Mouse (Mus musculus) left cerebral cortex, postnatal 10 days (tissue): Measurements from ENCODE around the gene Mdga2. TPM values are rescaled to one million over a fixed set of nuclear protein-coding genes. Genes with fewer than 3 reads are reported as not detected.
A peak's percentile ranks its signal among the peaks of the same experiment; 100 is the strongest.

Source experiments
- DNase-seq, 2 experiments: peaks; one replicate each; pipeline ENCODE4 v3.0.0; 2021 to 2022; ENCODE audit warnings: low spot score in 2 of 2, mixed read lengths in 1 of 2; ENCODE audit errors: extremely low spot score in 1 of 2
- intact Hi-C: fragments of 180-260 bp; cut with DNase I; formaldehyde crosslinking; loops from one replicate; pipeline ENCODE4 v1.15.1; 2025
- total RNA-seq, 2 experiments: library from RNA; stranded (reverse); gene quantifications; 2 replicates each; pipeline ENCODE4 v1.2.3; 2021

Gene Mdga2
- total RNA-seq: 10 to 100 TPM; 57.7 to 65.1 TPM

DNA sequence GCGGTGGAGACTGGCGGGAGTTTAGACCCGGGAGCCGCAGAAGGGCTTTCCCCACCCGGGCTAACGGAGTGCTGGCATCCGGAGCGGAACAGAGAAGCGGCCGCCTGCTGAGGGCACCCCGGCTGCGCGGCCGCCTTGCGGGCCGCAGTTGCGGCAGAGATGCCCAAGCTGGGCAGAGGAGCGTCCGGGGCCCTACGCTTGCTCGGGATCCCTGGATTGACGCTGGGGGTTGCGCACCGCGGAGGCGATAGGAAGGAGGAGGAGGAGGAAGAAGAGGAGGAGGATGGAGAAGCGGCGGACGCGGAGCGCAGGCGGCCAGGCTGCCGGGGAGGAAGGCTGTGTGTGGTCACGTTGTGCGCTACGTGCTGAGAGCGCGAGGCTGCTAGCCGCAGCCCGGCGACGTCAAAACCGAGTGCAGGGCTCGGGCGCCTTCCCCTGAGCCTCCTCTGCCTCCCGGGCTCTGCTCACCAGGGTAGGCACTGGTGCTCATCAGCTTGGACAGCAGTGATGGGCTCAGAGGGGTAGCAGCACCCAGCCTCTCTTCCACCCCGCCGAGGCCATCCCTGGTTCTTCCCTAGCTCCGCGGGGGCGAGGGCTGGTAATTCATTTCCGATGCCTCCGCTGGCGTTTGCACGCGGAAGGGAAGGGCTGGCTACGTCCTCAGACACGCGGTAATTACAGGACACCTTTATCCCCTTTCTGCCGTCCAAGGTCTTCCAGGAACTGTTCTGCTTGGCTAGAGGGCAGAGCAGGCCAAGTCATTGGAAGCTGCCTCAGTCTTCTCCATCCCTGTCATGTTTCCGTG lies at the start of gene Mdga2:
TSS of gene Mdga2 (minus strand) at position 329 of the 805 bp plus-strand sequence.
- DNase-seq: peak; percentile 59 to 81
- intact Hi-C loops: loop anchor here (10.0 kb wide), 2 partner anchors 1288 to 1818 kb away; no protein-coding TSS in a partner anchor

DNA sequence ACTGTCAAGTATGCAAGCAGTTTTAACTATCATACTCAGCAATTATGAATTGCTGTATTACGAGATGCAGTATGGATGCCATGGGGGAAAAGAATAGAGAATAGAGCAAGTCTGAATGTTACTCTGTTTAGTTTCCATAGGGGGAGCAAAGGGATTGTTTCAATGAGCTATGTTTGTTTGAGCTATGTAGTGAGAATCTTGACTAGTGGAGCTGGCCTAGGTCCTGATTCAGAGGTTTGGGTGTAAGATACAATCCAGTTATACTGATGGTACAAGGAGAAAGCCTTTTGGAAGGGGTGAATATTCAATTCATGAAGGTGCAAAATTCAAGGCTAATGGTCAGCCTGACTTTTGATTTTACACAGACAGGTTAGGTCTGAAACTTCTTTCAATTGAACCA lies 45.1 kb upstream of the Mdga2 start:
- DNase-seq: no peak
- intact Hi-C loops: no loop called here

DNA sequence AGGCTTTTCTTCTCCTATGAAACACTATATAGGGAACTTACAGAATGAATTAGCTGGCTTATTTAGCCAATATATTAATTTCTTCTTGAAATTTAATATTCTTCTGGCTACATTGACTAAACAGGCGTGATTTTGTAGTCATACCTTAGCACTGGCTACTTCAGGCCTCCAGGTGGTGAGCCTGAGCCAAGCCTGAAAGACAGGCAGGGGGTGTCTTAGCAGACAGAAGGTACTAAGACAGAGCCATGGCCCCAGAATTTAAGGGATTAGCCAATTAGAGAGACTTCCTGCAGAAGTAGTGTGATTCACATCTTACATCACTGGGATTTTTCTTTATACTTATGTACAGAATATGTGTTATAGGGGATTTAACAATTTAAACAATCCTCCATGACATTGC lies 1.2 kb upstream of the Mdga2 start:
- DNase-seq: no peak

DNA sequence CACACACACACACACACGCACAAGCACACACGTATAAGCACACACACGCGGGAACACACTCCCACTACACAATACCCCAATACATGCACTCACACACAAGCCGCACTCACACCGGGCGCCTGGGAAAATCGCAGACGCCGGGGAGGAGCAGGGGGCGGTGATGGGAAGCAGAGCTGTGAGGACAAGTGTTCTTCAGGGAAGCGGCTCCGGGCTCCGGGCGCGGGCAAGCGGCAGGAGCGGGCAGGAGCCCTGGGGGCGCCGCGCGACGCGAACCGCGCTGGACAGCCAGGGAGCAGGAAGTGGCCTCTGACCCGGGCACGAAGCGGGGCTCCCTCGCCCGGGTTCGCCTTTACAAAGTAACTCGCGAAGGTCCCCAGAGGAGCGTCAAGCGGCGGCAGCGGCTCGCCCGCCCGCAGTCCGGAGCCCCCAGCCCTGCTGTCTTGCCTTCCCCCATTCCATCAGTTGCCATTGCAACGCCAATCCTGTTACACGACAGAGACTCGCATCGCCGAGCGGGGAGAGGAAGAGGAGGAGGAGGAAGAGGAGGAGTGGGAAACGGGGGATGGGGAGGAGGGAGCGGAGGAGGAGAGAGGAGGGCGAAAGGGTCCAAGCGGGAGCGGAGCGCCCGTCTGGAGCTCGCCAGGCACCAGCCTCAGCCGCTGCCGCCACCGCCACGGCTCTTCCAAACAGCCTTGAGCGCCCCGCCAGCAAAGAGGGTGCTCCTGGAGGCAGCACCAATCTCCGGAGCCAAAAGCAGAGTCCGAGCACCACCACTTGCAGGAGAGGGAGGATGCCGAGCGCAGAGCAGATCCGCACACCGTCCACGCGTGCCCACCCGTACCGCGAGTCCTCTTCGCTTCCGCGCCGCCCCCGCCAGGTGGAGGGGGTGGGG lies 774 bp downstream of the Mdga2 start:
- intact Hi-C loops: loop anchor here (10.0 kb wide), 2 partner anchors 1287 to 1817 kb away; no protein-coding TSS in a partner anchor
- peak; percentile 49 to 77 for DNase-seq

More for the DNA sequence above, 1.2 kb upstream of the Mdga2 start:
- intact Hi-C loops: loop anchor here (10.0 kb wide), 2 partner anchors 1289 to 1819 kb away; no protein-coding TSS in a partner anchor

DNA sequence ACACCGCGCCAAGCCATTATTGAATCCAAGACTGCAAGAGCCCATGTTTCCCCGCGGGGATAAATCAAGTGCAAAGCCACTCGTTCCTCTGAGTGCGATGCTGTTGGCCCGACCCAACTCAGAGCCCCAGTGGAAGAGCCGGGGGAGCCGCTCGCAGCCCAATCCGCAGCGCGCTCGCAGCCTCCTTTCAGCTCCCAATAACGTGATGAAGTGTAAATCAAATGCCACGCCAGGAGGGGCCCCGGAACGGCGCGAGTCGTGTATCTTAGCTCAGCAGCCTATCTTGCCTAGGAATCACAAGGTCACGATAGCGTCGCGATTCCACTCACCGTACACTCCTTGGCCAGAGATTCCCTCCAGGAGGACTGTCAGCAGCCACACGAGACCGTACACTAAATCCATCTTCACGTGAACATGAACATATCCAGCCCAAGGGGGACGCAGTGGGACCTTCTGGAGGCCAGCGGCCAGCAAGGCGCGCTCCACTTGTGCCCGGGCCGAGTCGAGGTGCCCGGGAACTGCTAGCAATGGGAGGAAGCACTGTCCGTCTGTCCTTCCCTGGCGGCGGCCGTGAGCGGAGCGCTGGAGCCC lies 1.6 kb downstream of the Mdga2 start:
- intact Hi-C loops: loop anchor here (10.0 kb wide), 2 partner anchors 1286 to 1816 kb away; no protein-coding TSS in a partner anchor
- peak; percentile 41 to 69 for DNase-seq

DNA sequence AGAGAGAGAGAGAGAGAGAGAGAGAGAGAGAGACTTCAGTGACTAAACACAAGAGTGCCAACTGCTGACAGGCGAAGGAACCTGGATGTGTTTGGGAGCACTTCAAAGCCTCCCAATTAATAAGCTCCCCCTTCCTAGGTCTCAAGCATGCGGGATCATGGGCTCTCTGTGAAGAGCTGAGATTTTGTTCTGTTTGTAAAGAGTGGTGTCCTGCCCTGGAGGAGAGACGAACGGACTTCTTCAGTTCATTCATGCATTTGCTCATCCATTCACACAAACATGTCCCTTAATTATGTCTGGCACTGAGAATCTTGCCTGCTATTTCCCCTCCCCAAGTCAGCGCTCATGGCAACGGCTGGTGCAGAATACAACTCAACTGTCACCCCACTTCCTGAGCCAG lies 2.3 kb downstream of the Mdga2 start:
- DNase-seq: no peak
- intact Hi-C loops: loop anchor here (10.0 kb wide), 2 partner anchors 1285 to 1815 kb away; no protein-coding TSS in a partner anchor

DNA sequence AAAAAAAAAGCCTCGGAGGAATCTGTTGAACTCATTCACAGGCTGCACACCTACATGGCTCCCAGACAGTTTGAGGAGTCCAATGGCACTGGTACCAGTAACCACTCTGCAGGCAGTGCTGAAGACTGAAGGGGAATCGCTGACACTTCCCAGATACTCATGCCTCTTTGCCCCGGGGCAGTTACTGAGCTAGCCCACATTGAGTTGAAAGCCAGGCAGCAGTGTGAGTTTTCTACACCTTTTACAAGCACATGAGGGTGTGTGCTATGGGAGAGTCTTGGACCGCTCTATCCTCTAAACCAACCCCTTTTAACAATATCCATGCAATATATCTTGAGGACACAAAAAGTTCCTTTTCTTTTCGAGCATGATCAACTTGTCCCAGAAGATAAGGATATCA lies 2.8 kb downstream of the Mdga2 start:
- intact Hi-C loops: no loop called here
- no peak for DNase-seq

DNA sequence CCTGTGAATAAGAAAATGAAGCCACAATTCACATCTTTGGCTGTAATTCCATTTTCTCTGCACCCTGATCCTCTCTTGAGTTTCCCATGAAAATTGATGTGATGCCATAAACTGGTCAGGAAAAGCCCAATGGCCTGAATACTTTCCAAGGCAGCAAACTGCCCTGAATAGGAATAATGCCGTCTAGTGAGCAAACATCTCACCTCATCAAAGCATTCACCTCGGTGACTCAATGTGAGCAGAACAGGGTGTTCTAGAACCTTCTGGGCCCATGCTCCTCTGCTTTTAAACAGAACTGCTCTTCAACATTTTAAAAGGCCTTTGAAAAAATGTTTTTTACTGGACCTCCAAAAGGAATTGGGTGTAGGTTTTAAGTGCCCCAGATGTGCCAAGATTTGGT lies 9.5 kb downstream of the Mdga2 start:
- intact Hi-C loops: no loop called here
- DNase-seq: no peak

DNA sequence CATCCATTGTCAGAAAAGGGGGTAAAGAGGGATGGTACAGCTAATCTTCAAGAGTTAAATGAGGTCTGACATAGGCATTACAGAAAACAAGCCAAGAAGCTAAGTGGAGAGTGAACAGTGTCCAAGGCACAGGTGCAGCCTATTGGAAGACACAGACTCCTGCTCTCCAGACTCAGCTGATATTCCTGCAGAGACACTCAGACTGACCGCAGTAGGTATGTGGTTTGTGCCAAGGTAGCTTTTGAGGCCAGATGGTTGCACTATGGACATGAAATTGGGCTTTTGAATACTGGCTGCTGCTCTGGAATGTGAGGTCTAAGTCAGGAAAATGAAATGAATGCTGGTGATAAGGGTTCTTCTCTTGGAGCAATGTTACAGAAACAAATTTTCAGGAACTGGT lies 44.2 kb downstream of the Mdga2 start:
- no peak for DNase-seq
- intact Hi-C loops: no loop called here

DNA sequence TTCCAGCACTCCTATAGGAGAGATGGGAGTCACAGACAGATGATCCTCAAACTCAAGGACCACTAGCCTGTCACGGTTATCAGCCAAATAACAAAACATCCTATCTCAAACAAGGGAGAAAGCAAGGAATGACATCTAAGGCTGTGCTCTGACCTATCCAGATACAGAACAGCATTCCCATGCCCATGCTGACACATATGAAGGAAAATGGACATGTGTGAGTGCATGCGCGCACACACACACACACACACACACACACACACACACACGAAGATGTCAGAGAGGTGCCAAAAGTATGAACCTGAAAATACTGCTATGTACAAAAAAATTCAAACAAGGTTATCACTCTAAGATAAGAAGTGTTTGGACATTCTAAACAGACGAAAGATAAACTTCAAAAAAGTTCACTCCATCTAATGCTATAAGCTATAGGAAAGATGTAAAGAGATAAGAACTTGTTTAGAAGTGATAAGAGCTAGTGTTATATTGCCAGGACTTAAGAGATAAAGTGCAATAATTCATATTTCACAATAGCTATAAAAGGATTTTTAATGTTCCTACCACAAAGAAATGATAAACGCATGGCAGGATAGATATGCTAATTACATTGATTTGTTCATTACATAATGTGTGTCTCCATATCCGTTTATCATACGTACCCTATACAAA lies 65.6 kb downstream of the Mdga2 start:
- intact Hi-C loops: no loop called here
- DNase-seq: no peak

DNA sequence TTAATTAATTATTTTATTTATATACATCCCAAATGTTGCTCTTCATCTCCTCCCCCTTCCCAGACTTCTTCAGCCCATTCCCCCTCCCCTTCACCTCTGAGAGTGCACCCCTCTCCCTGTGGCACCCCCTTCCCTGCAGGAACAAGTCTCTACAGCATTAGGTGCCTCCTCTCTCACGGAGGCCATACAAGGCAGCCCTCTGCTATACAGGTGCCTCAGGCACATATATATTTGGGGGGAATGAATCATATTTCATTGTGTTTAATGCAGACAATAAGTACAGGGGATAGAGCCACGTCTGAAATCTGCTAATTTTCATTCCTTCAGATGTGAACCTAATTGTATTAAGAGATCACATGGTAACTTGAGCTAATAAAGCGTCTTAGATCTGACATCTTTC lies 69.3 kb downstream of the Mdga2 start:
- intact Hi-C loops: no loop called here

DNA sequence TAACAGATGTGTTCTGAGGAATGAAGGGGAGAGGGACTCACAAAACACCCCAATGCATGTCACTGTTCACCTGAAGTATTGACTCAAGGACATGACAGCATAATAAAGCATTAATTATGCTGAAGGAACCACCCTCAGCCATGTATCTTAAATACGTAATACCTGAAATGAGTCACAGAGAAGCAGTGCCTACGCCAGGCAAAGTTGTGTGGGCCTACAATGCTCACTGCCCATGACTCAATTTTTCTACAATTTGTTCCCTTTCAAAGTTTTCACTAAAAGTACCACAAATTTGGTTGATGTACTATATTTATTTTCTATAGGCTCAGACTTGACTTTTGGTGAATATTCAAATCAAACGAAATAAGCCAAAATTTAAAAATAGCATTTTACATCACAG lies 80.7 kb downstream of the Mdga2 start:
- intact Hi-C loops: no loop called here
- no peak for DNase-seq

More for the DNA sequence above, 69.3 kb downstream of the Mdga2 start:
- no peak for DNase-seq

DNA sequence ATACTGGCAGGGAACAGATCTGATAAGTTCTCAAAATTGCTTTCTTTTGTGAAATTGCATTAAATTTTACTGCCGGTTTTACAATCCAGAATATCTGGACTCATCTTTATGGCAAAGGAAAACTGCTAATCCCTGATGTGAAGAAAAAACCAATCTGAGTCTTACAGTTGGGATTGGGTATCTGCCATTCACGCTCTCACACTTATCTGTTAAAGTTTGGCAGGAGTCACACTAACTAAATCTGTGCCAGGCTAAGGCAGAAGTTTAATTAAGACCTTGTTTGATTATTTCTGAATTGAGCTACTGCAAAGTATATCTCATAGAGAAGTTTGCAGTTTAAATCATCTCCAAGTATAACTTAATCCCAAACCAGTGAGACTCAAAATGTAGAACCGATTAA lies 82.2 kb downstream of the Mdga2 start:
- peak in 1 of 2 experiments; percentile 8 for DNase-seq
- intact Hi-C loops: no loop called here

DNA sequence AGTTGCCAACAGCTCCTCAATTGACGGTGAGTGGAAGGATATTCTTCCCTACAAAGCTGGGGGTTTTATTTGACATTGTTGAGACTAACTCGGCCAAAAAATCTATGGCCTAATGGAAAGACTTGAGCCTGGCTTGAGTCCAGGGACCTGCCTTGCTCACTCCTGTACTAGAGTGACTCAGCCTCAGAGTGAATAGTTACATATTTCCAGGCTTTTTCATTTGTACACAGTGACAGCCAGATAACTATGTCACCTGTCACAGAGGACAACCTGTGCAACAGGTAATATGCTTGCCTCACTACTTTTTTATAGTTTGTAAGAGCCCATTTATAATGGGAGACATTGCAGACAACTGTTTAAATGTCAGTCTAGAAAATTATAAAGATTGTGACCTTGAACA lies 94.9 kb downstream of the Mdga2 start:
- DNase-seq: no peak
- intact Hi-C loops: no loop called here

DNA sequence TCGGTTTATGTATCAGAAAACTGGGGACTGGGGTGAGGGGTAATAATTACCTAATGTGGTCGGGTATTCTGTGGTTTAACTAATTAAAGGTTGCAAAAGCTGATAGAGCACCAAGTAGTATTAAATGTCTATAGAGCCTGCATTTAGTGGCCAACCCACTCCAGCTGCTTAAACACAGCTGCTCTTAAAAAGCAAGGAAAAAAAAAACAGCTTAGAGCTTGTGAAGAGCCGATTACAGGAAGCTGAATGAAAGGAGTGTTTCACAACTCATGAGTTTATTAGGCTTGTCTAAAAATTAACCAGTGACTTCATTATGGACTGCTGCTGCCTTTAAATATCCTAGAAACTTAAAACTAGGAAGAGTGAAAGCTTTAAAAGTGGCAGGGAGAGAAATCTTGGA lies 98.5 kb downstream of the Mdga2 start:
- intact Hi-C loops: no loop called here
- no peak for DNase-seq

DNA sequence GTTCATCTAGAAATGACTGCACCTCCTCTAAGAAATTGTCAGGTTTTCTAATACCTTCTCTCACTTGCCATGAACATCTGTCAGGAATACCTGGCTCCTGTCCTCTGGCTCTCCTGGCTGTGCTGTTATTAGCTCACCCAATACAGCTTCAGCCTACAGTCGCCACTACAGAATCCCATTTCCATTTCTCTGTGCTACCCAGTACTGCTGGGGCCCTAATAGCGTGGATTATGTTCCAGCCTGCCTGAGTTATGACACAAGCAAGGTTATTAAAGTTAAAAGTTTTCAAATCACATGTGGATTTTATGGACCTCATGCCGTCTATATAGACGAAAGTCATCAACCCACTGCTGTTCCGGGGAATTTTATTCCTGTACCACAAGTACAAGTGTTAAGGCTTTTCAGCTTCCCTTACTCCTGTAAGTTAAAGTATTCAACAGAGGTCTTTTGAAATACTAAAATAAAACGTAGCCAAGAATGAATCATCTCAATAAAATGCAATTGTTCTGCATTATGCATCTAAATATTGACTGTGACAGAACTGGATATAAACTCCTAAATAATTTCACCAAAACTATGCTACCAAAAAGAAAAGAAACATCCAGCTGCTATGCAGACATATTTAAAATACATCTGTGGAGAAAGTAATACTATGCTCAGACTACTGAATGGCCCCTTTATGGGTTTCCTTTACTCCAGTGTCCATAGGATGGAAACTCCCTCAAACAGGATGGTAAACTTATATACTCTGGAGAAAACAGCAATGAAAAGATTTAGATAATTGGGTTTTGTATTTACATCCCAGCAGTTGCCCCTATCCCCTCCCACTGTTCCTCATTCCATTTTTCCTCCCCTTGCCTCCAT lies 103.5 kb downstream of the Mdga2 start:
- DNase-seq: no peak
- intact Hi-C loops: no loop called here

DNA sequence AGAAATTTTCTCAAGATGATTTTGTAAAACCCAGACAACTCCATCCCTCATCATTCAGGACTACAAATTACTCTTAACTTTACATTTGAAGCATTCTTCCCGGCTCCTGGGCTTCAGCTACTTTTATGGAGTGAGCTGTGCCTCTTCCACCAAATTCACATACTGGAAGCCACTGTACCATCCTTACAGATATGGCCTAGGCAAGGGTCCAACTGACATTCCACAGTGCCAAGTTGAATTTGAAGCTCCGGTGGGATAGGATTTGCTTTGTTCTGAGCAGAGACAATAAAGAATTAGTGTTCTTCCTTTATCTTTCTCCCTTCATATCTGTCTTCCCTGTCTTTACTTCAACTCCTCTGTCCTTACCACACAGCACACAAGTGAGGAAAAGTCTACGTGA lies 118.2 kb downstream of the Mdga2 start:
- DNase-seq: no peak
- intact Hi-C loops: no loop called here

DNA sequence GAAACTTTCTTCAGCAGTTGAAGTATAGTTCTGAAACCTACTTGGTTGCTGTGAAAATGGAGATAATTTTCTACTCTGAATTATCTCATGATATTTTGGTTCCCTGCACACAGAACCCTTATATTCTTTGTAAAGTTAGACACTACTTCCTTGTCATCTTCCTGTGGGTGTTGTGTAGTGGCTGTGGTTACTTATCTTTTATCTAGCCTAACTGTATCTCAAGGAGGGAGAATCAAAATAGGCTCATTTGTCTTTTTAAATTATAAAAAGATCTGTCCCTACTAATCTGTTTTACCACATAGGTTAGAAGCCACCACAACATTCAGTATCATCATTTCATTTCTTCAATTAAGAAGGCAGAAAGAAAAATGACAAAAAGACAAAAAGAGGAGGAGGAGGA lies 127.9 kb downstream of the Mdga2 start:
- intact Hi-C loops: no loop called here
- no peak for DNase-seq
